Mouse (Mus musculus) embryonic facial prominence, embryonic 12.5 days (tissue): Measurements from ENCODE around the gene Fdx1l. TPM values are rescaled to one million over a fixed set of nuclear protein-coding genes. Genes with fewer than 3 reads are reported as not detected.
"Not testable (repeated sequence)": the region's sequence is repeated elsewhere in the genome, so short reads cannot be mapped to it uniquely, and the experiment has no call there.

Experiments
- ATAC-seq: fragments of 200-750 bp; cut with Nextera tagmentation; 2 replicates; pipeline ENCODE4 v1.8.0; 2017; ENCODE audit not compliant: insufficient number of reproducible peaks, insufficient read depth, low FRiP score, low TSS enrichment
- H3K27ac ChIP-seq: fragments of 300-500 bp; sonication (generic); 2 replicates; pipeline ENCODE4 v1.5.1; 2016; ENCODE audit warnings: mild to moderate bottlenecking
- H3K27me3 ChIP-seq: fragments of 300-500 bp; sonication (generic); 2 replicates; pipeline ENCODE4 v1.6.1; 2016; ENCODE audit warnings: mild to moderate bottlenecking, moderate library complexity
- H3K36me3 ChIP-seq: fragments of 300-500 bp; sonication (generic); 2 replicates; pipeline ENCODE4 v1.6.1; 2016; ENCODE audit warnings: mild to moderate bottlenecking
- H3K4me1 ChIP-seq: fragments of 300-500 bp; sonication (generic); 2 replicates; pipeline ENCODE4 v1.6.1; 2016
- H3K4me2 ChIP-seq: fragments of 300-500 bp; sonication (generic); replicated peaks from 2 replicates; pipeline ENCODE4 v1.6.1; 2016; ENCODE audit warnings: mild to moderate bottlenecking, moderate library complexity
- H3K4me3 ChIP-seq: fragments of 300-500 bp; sonication (generic); 2 replicates; pipeline ENCODE4 v1.5.1; 2016; ENCODE audit warnings: mild to moderate bottlenecking
- H3K9ac ChIP-seq: fragments of 300-500 bp; sonication (generic); 2 replicates; pipeline ENCODE4 v1.6.1; 2016; ENCODE audit warnings: mild to moderate bottlenecking, moderate library complexity
- H3K9me3 ChIP-seq: fragments of 300-500 bp; sonication (generic); 2 replicates; pipeline ENCODE4 v1.6.1; 2016; ENCODE audit warnings: mild to moderate bottlenecking, moderate library complexity
- WGBS: fragments of 180-500 bp; shearing (Covaris S2); methylation state at CpG from one replicate; pipeline ENCODE4 v1.1.7; 2016; 5-methylcytosine and 5-hydroxymethylcytosine counted together
- polyA plus RNA-seq: library from polyadenylated mRNA; unstranded; fragments of >200 nt; fragmentation: Nextera tagmentation; extraction: Ambion mirVana; gene quantifications from 2 replicates; pipeline ENCODE4 v1.2.1, GENCODE M21; 2016

The Fdx1l gene
- polyA plus RNA-seq, 1 experiment from 2014 or later: 54.8 TPM

GRCm38 (mm10) chr9:21067006-21067684, 6.3 kb downstream of the Fdx1l start, which contains the start of gene Zglp1:
Zglp1 (minus strand) TSS chr9:21067093.
- peaks cover under 1% of the 10 kb centered on the region; the same call in 1 of the 2 replicates for H3K4me1 ChIP-seq
- no peak within 1 kb of the TSS for H3K4me2 ChIP-seq
- no peak for ATAC-seq
- H3K27ac ChIP-seq: no peak within 1 kb of the TSS
- no peak within 1 kb of the TSS for H3K4me3 ChIP-seq
- no peak within 1 kb of the TSS for H3K9ac ChIP-seq
- peaks cover 50% of the 10 kb centered on the region for H3K36me3 ChIP-seq
- WGBS: 77% methylated on average over 27 of the region's 27 CpGs
- no peaks in the 10 kb centered on the region for H3K9me3 ChIP-seq
- H3K27me3 ChIP-seq: no peaks in the 10 kb centered on the region

- Histone ChIP-seq H3K36me3 (peaks cover 33% of the 10 kb centered on the region), H3K4me1 (no peaks in the 10 kb centered on the region), H3K4me2 (no peak overlapping the region), H3K4me3 (no peak overlapping the region), H3K27ac (no peak overlapping the region), H3K27me3 (no peaks in the 10 kb centered on the region), H3K9me3 (no peaks in the 10 kb centered on the region), H3K9ac (no peak overlapping the region)
- WGBS: 66% methylated on average over 2 of the region's 2 CpGs
- no peak for ATAC-seq
These were observed 10.5 kb downstream of the Fdx1l start for GRCm38 (mm10) chr9:21062928-21063327.

GRCm38 (mm10) chr9:21051578-21051977, 21.8 kb downstream of the Fdx1l start:
- Histone ChIP-seq H3K4me2 (no peak overlapping the region), H3K36me3 (no peaks in the 10 kb centered on the region), H3K27me3 (no peaks in the 10 kb centered on the region), H3K9ac (no peak overlapping the region), H3K9me3 (no peaks in the 10 kb centered on the region), H3K4me3 (no peak overlapping the region), H3K27ac (no peak overlapping the region), H3K4me1 (no peaks in the 10 kb centered on the region)
- ATAC-seq: no peak
- 68% methylated on average over 10 of the region's 10 CpGs for WGBS

- 79% methylated on average over 3 of the region's 3 CpGs for WGBS
- no peak for ATAC-seq
These were observed 28.2 kb downstream of the Fdx1l start for GRCm38 (mm10) chr9:21045235-21045634.

GRCm38 (mm10) chr9:21044785-21045184, 28.6 kb downstream of the Fdx1l start:
- not testable (repeated sequence) for H3K36me3 ChIP-seq, ATAC-seq
- 58% methylated on average over 1 of the region's 1 CpGs for WGBS

More at GRCm38 (mm10) chr9:21045235-21045634, 28.2 kb downstream of the Fdx1l start:
- Histone ChIP-seq H3K9ac (no peak overlapping the region), H3K27ac (no peak overlapping the region), H3K4me2 (no peak overlapping the region), H3K4me3 (no peak overlapping the region), H3K9me3 (no peaks in the 10 kb centered on the region), H3K27me3 (peaks cover 14% of the 10 kb centered on the region), H3K36me3 (no peaks in the 10 kb centered on the region), H3K4me1 (peaks cover 7% of the 10 kb centered on the region; the same call in 1 of the 2 replicates)

GRCm38 (mm10) chr9:21043563-21043962, 29.9 kb downstream of the Fdx1l start:
- Histone ChIP-seq H3K9me3 (peaks cover 7% of the 10 kb centered on the region; the same call in 1 of the 2 replicates), H3K27ac (no peak overlapping the region), H3K36me3 (no peaks in the 10 kb centered on the region), H3K9ac (no peak overlapping the region), H3K4me2 (no peak overlapping the region), H3K4me3 (no peak overlapping the region), H3K27me3 (peaks cover 31% of the 10 kb centered on the region), H3K4me1 (peaks cover 7% of the 10 kb centered on the region; the same call in 1 of the 2 replicates)
- WGBS: 91% methylated on average over 4 of the region's 4 CpGs
- ATAC-seq: no peak

More at GRCm38 (mm10) chr9:21044785-21045184, 28.6 kb downstream of the Fdx1l start:
- not testable (repeated sequence) for H3K4me3 ChIP-seq, H3K9me3 ChIP-seq, H3K9ac ChIP-seq, H3K27ac ChIP-seq, H3K4me1 ChIP-seq, H3K4me2 ChIP-seq
- H3K27me3 ChIP-seq: peaks cover 19% of the 10 kb centered on the region

- Histone ChIP-seq H3K4me2 (no peak overlapping the region), H3K27me3 (peaks cover 52% of the 10 kb centered on the region), H3K27ac (no peak overlapping the region), H3K4me1 (peaks cover 23% of the 10 kb centered on the region; the same call in 1 of the 2 replicates), H3K4me3 (no peak overlapping the region), H3K36me3 (no peaks in the 10 kb centered on the region), H3K9ac (no peak overlapping the region), H3K9me3 (peaks cover 7% of the 10 kb centered on the region; the same call in 1 of the 2 replicates)
- WGBS: 34% methylated on average over 4 of the region's 4 CpGs
- no peak for ATAC-seq
These were observed 32.1 kb downstream of the Fdx1l start for GRCm38 (mm10) chr9:21041308-21041707.

- H3K4me1 ChIP-seq: peaks cover 23% of the 10 kb centered on the region; the same call in 1 of the 2 replicates
- WGBS: 70% methylated on average over 3 of the region's 3 CpGs
These were observed 33.6 kb downstream of the Fdx1l start for GRCm38 (mm10) chr9:21039779-21040178.

GRCm38 (mm10) chr9:21037481-21037891, 35.9 kb downstream of the Fdx1l start:
- no peak overlapping the region for H3K27ac ChIP-seq
- 3% methylated on average over 31 of the region's 31 CpGs for WGBS
- peak overlapping the region; percentile 37 for H3K4me3 ChIP-seq
- H3K27me3 ChIP-seq: peaks cover 87% of the 10 kb centered on the region
- no peaks in the 10 kb centered on the region for H3K36me3 ChIP-seq
- H3K9me3 ChIP-seq: peaks cover 7% of the 10 kb centered on the region; the same call in 1 of the 2 replicates
- peaks cover 38% of the 10 kb centered on the region; the same call in 1 of the 2 replicates for H3K4me1 ChIP-seq
- ATAC-seq: no peak
- peak overlapping the region; percentile 41; the same call in 1 of the 2 replicates for H3K9ac ChIP-seq
- H3K4me2 ChIP-seq: peak overlapping the region; percentile 64

More at GRCm38 (mm10) chr9:21039779-21040178, 33.6 kb downstream of the Fdx1l start:
- H3K27me3 ChIP-seq: peaks cover 66% of the 10 kb centered on the region
- no peak for ATAC-seq
- H3K4me2 ChIP-seq: no peak overlapping the region
- H3K9ac ChIP-seq: no peak overlapping the region
- H3K9me3 ChIP-seq: peaks cover 7% of the 10 kb centered on the region; the same call in 1 of the 2 replicates
- H3K27ac ChIP-seq: no peak overlapping the region
- H3K36me3 ChIP-seq: no peaks in the 10 kb centered on the region
- no peak overlapping the region for H3K4me3 ChIP-seq

GRCm38 (mm10) chr9:21036666-21037065, 36.7 kb downstream of the Fdx1l start:
- Histone ChIP-seq H3K27ac (no peak overlapping the region), H3K4me2 (peak overlapping the region; percentile 64), H3K27me3 (peaks cover 95% of the 10 kb centered on the region), H3K9ac (no peak overlapping the region), H3K9me3 (peaks cover 7% of the 10 kb centered on the region; the same call in 1 of the 2 replicates), H3K36me3 (no peaks in the 10 kb centered on the region), H3K4me3 (peak overlapping the region; percentile 37; the same call in 1 of the 2 replicates), H3K4me1 (peaks cover 46% of the 10 kb centered on the region)
- WGBS: under 1% methylated on average over 22 of the region's 22 CpGs
- ATAC-seq: no peak

GRCm38 (mm10) chr9:21036161-21036560, 37.3 kb downstream of the Fdx1l start:
- Histone ChIP-seq H3K9ac (no peak overlapping the region), H3K36me3 (no peaks in the 10 kb centered on the region), H3K4me3 (no peak overlapping the region; the same call in 1 of the 2 replicates), H3K4me2 (peak overlapping the region; percentile 64; the same call in 1 of the 2 replicates), H3K4me1 (peaks cover 47% of the 10 kb centered on the region), H3K27me3 (peaks cover 95% of the 10 kb centered on the region), H3K9me3 (peaks cover 7% of the 10 kb centered on the region; the same call in 1 of the 2 replicates), H3K27ac (no peak overlapping the region)
- ATAC-seq: no peak
- 7% methylated on average over 20 of the region's 20 CpGs for WGBS

GRCm38 (mm10) chr9:21035586-21035985, 37.8 kb downstream of the Fdx1l start:
- H3K9me3 ChIP-seq: peaks cover 7% of the 10 kb centered on the region; the same call in 1 of the 2 replicates
- H3K4me3 ChIP-seq: no peak overlapping the region
- H3K4me2 ChIP-seq: no peak overlapping the region
- ATAC-seq: no peak
- WGBS: 15% methylated on average over 9 of the region's 9 CpGs
- H3K36me3 ChIP-seq: no peaks in the 10 kb centered on the region
- H3K27me3 ChIP-seq: peaks cover 90% of the 10 kb centered on the region
- H3K27ac ChIP-seq: no peak overlapping the region
- H3K4me1 ChIP-seq: peaks cover 48% of the 10 kb centered on the region
- H3K9ac ChIP-seq: no peak overlapping the region
